Mouse (Mus musculus) right cerebral cortex, postnatal 10 days (tissue): Measurements from ENCODE around the gene Hepacam.

Experiments
- DNase-seq, 2 experiments: peaks; one replicate each; pipeline ENCODE4 v3.0.0; 2021; ENCODE audit warnings: low spot score in 2 of 2

Hepacam gene

DNA sequence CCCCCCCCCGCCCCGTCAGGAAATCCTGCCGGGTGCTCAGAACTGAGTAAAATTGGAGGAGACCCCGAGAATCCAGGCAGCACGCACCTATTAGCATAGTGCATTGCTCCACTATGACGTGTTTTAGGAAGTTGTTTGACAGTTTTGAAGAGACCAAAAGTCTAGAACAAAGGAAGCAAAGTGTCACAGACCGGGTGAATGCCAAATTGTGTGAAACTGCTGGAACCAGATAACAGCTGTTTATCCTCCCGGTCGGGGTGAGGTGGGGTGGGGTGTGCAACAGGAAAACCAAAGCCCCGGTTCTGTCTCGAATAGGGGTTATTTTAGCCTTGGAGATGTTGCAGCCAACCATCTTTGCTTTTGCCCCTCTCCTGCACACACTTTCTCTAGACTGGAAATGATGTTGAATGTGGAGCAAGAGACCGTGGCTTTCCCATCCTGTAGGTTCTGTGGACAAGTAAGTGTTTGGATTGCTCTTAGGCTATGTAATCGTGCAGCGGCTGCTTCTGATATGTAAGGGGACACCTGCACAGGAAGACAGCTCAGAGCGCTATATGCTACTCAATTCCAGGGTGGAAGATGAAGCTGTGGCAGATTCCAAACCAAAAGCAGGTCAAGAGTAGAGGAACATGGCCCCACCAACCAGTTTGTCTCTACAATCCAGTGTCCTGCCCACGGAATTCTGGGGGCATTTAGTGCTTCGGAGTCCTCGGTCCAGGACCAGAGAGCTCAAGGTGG is 66.8 kb downstream of the Hepacam start:
- DNase-seq, result no peak

GRCm38 (mm10) chr9:37434932-37435331 is 67.8 kb downstream of the Hepacam start:
- DNase-seq, result no peak

GRCm38 (mm10) chr9:37435616-37436015 is 68.5 kb downstream of the Hepacam start:
- no peak for DNase-seq
